Mouse (Mus musculus) liver, adult 2 months (tissue): ENCODE measurements around the gene Rabif.

ENCODE experiments used
- CTCF ChIP-seq: fragments of 200-500 bp; IDR thresholded peaks from 2 replicates; pipeline ENCODE4 v1.5.1; 2011; ENCODE audit warnings: low read depth, low read length, control low read depth
- POLR2A ChIP-seq: fragments of 200-500 bp; IDR thresholded peaks from 2 replicates; pipeline ENCODE4 v1.6.1; 2011; ENCODE audit warnings: low read length, control low read depth; ENCODE audit not compliant: insufficient read depth; ENCODE audit errors: extremely low read depth

GRCm38 (mm10) chr1:134450201-134450600, 44.2 kb upstream of the Rabif start:
- TF ChIP-seq CTCF (no peak), POLR2A (no peak)
